Mouse (Mus musculus): ENCODE measurements around the gene Ociad2.
A peak's percentile ranks its signal among the peaks of the same experiment; 100 is the strongest.
"Not testable (repeated sequence)": the region's sequence is repeated elsewhere in the genome, so short reads cannot be mapped to it uniquely, and the experiment has no call there.

Ociad2 gene

DNA sequence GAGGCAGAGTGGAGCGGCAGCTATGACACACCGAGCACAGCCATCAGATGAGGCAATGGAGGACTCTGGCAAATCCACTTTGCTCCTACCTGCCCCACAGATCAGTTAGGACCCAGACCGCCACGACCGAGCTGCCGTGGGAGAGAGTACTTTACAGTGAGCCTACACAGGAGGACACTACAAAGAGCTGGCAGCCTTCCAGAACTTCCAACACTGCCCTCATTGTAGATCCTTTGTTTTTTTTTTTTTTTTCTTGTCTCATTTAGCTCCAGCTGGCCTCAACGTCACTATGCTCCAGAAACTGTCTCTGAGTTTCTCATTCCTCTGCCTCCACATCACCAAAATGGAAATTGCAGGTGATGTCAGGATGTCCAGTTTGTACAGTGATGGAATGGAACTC is 12.7 kb upstream of the Ociad2 start:
- DNase-seq (ENCODE audit: low read depth, low spot score) = peak; percentile 90

DNA sequence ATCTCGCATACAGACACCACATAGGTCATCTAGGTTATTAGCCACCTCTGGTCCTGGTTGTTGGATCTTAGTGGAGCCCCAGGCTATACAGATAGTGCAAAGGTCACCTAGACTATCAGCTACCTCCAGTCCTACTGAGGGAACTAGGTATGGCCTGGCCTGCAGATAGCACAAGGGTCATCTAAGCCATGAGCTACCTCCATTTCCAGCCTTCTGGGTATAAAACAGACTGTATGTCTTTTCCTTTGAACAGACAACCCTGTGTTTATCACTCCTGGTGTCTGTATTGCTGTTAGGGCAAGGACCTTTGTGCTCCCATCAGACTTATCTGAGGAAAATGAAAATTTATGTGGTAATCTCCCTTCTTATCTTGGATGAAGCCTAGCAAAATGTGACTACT is 11.0 kb upstream of the Ociad2 start:
- DNase-seq (ENCODE audit: low read depth, low spot score) = no peak

DNA sequence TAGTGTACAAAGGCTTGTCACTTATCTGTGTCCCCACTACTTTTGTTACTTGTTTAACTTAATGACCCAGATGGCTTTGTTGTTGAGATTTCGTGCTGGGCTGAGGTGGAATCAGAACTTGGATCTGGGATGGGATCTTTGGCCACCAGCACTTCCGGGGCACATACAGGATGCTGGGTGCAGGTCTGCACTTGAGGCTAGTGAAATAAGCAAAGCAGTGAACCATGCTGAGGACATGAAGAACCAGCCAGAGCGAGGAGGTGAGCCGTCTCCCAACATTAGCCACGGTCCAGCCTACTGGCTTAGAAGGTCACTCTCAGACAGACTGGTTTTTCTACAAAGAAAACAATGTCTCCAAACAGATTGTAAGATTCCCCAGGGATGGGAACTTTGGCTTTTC is 8.7 kb upstream of the Ociad2 start:
- no peak for DNase-seq (ENCODE audit: low read depth, low spot score)

DNA sequence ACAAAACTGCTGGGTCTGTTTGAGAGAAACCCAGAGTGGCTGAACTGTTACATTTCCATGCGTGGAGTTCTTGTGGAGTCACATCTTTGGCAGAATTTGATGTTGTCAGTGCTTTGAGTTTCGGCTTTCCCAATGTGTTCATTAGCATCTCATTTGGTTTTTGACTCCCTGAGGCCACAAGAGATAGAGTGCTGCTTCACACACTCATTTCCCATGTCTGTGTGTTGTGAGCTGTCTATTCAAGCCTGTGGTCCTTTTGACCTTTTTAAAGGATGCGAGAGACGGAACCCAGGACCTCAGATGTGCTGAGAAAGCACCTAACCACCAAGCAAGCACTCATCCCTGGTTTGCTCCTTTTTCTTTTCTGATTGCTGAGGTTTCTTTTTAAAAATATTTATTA is 4.4 kb upstream of the Ociad2 start:
- no peak for DNase-seq (ENCODE audit: low read depth, low spot score)

DNA sequence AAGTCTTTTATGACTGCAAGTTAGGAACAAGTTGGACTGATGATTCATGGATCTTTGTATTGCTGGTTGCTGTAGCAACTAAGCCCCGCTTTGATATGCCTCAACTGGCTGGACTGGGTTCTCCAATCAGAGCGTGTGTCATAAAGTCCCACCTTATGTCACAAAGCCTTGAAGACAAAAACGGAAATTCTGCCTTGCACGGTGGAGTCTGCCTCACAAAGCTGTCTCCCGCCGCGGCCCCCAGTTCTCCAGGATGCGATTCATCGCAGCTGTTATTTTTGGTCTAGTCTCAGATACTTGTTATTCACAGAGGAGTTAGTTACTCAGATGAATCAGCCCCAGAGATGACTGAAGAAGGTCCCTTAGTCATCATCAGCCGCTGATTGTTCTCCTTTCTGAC is 3.5 kb upstream of the Ociad2 start:
- DNase-seq (ENCODE audit: low read depth, low spot score) = peak; percentile 95

DNA sequence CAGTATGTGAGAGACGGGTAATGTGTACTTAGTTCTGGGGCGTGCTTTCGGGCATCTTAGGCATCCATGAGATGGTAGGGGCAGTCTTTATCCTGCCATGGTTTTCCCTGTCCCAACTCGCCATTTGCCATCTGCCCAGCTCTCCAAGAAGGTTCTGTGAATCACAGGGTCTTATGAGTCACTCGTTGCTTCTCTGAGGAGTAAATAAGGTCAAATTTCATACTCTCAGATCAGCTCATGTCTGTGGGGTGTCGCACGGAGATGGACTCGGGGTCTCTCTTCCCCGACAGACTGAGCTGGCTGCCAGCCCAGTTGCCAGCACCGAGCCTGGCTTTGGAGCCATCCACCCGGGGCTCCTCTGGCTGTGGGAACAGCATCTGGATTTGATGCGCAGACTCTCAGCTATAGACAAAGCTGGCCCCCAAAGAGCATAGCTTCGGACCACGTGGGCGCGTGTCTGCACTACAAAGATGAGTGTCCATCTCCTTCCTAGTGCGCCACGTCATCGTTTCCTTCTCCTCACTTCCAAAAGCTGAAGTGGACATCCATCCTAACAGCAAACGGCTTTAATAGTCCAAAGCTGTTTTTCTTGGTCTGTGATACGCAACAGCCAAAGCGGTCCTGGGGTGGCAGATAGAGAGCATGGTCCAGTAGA is 2.0 kb upstream of the Ociad2 start:
- no peak for DNase-seq (ENCODE audit: low read depth, low spot score)

DNA sequence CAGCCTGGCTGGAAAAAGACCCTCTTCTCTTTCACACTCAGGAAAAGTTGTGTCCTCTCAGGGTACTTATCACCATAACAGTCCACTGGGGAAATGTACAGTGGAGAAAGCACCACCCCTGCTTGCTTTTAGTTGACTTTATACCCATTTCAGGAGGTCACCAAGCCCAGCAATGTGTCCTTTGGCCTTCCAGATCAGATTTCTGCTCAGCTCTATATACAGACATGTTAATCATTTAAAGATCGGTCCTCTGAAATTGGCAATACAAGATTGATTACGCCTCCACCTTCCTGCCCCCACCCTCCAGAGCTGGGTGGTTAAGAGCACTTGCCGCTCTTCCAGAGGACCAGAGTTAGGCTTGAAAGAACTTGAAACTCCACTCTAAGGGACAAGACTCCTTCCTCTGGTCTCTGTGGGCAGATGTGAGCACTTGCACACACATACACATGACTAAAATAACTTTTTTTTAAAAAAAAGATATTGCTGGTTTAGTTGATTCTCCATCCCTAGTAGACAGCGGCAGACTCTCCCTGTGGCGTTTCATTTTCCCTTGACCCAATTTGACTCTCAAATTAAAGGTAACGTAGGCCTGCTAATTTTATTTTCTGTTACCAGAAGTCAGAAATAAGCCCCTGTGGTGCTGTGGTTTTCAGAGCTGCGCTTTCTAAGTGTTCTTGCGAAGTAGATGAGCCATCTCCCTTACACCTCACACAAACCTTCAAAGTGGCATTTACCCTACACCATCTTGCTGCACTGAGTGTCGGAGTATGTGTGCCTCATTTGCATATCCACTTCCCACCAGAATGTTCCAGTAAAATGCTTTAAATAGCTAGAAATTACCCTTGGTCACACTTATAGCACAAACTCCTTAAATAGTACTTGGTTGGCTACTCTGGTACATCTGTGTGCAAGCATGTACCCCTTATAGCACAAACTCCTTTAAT is 777 bp downstream of the Ociad2 start:
- peak; percentile 80 for DNase-seq (ENCODE audit: low read depth, low spot score)

DNA sequence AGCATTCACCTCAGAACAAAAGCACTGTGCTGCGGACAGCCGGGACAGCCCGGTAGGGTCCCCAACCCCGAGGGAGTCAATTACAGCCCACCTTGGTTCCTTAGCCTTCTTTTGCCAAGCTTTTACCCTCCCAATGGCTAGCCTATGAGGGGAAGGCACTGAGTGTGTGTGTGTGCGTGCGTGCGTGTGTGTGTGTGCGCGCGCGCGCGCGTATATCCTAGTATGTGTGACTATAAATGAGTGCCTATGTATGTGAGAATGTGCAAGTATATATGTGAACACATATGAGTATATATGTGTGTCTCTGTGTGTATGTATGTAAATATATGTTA is 2.0 kb downstream of the Ociad2 start:
- peak; percentile 53 for DNase-seq (ENCODE audit: low read depth, low spot score)

DNA sequence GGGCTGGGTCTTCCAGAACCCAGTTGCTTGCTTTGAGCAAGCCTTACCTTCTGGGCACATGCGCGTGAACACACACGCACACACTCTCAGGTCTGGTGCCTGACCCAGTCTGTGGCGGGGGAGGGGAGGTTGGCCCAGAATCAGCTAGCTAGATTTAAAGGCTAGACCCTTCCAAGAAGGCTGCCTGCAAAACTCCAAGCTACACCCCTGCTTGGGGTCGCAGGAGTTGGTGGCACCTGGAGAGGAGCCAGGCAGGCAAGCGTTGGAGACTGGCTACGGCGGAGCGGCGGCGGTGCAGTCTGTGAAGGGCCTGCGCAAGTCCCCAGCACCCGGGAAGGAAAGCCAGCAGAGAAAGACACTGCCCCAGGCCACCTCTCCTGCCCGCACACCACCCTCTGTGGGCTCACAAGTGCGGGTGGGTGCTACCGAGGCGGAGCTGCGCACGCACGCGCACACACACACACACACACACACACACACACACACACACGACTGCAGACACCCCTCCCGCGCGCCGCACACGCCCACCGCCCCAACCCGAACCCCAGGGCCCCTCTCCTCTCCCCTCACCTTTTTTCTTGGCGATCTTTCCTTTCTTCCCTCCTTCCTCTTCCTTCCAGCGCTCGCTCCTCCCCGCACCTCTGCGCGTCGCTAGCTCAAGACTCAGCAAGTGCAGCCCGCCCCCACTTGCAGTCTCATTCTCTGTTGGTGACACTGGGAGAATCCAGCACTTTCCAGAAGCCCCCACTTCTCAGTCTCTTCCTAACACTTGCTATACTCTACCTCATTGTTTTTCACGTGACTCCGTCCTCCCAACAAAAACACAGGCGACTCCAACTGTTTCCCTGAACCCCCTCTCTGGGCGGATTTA is 2.6 kb downstream of the Ociad2 start:
- DNase-seq (ENCODE audit: low read depth, low spot score) = peak; percentile 84

DNA sequence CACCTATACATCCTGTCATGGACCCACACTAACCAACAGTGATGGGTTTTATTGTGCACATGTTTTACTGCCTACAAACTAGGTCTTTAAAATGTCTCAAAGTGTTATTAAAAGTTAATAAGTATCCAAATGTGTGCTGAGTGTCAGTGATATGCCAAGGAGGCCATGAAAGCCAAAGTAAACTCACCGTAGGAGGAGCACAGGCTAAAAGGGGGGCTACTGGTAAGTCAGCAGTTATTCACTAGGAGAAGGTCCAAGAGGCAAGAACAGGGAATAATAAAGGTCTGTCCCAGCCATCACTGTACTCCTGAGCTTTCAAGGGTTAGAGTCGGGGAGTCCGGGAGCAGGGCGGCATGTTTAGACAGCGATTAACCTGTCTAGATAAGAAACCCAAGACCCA is 4.4 kb downstream of the Ociad2 start:
- no peak for DNase-seq (ENCODE audit: low read depth, low spot score)

DNA sequence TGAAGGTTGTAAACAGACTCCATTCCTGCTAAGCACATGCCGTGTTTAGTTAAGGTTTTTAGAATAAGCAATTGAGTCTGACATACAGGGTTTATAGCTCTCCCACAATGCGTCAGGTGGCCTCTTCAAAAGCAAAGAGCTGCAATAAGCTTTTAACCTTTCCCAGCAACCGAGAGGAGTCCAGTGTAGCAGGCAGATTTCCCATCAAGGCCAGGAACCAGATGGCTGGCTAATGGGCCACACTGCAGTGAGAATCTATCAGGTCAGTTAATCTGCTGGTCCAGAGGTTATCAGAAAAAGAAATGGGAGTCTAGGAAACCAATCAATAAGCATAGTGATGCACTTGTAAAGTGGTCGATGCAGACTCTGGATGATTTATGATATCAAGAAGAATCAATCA is 9.8 kb downstream of the Ociad2 start:
- no peak for DNase-seq (ENCODE audit: low read depth, low spot score)

DNA sequence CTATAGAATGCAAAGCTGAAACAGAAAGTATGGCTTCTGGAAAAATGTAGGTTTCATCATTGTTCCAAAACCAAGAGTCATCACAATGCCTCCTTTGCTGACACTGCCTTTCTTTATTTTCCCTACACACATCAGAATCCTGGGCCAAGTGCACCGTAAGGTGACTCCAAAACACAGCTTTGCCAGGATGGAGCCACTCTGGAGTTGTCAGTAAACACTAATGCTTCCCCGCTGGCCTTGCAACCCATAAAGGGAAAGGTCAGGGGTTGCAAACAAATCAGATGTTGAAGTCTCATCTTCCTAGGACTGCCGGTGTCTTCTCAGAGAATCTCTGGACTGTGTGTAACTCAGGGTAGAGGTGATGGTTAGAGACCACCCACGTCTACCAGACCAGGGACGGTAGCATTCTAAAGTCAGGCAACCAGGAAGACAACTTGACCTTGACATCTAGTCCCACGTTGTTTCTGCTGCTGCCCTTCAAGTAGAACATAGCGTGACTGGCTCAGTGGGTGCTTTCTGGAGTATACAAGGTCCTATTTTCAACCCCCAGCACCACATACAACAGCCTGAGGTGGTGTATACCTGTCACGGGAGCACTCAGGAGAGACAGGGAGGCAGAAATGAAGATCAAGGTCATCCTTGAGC is 16.2 kb downstream of the Ociad2 start:
- DNase-seq (ENCODE audit: low read depth, low spot score) = no peak

DNA sequence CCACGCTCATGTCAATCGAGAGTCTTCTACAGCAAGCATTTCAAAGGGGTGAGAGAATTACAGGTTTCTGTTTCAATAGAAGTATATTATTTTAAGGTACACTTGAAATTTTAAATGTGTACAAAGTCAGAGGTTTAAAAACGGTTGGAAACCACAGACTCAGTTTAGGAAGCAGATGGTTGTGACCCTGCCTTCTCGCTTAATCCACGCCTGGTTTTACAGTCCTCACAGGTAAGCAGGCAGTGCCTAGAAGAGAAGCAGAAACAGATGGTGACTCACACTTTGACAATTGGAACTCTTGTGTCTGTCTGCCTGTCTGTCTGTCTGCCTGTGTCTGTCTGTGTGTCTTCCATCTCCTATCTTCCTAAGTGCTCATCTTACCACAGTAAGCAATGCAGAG is 17.2 kb downstream of the Ociad2 start:
- no peak for DNase-seq (ENCODE audit: low read depth, low spot score)

DNA sequence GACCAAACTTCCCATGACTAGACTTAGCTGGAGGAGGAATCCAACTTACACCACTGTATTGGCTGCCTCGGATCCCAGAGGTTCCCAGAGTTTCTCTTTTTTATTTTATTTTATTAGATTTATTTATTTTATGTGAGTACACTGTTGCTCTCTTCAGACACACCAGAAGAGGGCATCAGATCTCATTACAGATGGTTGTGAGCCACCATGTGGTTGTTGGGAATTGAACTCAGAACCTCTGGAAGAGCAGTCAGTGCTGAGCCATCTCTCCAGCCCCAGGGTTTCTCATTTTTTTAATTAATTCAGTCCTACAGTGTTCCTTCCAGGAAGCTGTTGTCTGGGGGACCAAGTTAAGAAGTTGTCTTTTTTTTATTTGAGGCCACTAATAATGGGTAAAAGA is 18.1 kb downstream of the Ociad2 start:
- not testable (repeated sequence) for DNase-seq (ENCODE audit: low read depth, low spot score)

DNA sequence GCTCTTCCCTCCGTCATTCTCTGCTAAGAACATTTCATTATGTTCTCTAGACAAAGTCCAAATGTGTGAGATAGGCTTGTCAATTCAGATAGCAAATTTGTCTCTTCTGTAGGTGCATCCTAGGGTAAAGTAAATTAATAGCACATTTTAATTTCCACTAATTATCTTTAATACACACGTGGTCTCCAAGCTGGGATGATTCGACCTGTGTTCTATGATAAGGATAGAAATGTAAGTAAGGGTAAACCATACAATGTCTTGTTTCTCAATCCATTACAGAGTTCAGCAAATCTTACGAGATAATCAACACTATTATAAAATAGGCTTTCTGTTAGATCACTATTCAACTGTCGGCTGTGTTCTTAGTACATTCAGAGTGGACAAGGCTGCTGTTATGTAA is 21.5 kb downstream of the Ociad2 start:
- DNase-seq (ENCODE audit: low read depth, low spot score) = no peak

DNA sequence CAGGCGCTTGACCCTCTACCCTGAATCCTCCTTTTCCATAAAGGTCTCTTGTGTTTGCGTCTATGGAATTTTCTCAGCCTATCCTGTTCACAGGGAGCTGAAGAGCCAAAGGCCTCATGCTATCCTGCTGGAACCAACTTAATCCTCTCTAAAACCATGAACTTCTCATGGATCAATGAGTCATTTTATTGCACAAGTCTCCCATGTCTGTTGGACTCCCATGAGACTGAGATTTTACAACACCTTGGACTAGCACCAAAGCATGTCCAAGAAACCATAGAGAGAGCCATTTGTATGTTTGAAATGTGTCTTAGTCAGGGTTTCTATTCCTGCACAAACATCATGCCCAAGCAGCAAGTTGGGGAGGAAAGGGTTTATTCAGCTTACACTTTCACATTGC is 26.2 kb downstream of the Ociad2 start:
- DNase-seq (ENCODE audit: low read depth, low spot score) = no peak

DNA sequence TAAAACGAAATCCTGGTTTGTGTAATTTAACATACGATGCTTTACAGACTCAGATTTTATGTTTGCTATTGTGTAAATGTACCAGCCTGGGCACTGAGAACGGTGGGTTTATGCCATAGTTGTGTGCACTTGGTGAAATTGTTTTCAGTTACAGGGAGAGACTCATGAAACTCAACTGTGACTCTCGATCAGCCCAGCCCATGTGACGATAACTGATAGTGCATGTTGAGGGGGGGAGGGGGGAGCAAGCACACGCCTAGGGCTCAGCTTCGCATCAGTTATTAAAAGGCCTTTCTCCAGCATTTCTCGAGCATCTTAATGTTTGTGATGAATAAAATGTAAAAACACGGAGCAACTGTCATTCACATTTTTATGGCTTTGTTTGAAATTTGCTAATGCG is 27.2 kb downstream of the Ociad2 start:
- DNase-seq (ENCODE audit: low read depth, low spot score) = no peak

DNA sequence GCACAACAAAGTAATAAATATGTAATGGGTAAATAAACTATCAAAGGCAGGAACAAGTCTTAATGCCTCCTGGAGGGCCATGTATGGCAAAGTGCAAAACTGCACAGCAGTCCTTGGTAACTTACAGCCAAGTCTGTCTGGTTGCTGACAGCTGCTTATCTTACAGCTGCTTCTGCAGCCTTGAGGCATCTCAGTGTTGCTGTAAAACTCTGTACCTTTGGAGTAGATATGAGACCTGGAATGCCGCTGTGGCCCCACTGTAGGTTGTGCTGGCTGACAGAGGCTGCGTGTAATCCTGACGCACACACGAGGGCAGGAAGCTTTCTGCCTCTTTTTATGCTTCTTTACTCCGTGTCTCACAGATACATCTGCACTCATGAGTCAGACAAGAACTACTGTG is 29.4 kb downstream of the Ociad2 start:
- DNase-seq (ENCODE audit: low read depth, low spot score) = peak; percentile 41

DNA sequence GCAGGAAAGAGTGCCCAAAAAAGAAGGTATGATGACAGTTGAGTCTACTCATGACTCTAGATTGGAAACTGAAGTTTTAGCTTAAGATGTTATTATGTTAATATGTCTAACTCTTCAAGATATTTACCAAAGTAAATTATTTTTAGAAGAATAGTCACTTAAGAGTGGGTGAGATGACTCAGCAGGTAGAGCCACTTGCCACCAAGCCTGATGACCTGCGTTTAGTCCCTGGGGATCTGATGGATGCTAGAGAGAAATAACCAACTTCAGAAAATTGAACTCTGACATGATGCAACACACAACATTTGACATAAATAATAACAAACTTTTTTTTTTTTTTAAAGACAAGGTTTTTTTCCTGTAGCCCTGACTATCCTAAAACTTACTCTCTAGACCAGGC is 30.4 kb downstream of the Ociad2 start:
- DNase-seq (ENCODE audit: low read depth, low spot score) = no peak

DNA sequence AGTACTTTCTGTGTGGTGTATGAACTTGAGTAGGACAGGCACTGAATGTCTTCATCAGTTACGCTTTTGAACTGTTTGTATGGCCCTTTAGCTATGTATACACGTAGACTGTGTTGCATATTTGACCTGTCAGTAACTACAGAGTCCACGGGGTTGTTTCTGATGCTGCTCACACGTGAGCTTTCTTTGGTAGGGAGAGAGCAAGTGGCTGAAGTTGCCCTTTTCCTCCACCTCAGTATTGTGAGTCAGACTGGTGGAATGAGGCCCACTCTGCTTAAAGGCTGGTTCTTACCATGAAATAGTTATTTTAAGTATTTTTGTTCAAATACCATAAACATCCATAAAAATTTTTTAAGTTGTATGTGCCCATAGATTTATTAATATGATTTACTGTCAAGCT is 31.3 kb downstream of the Ociad2 start:
- DNase-seq (ENCODE audit: low read depth, low spot score) = no peak

DNA sequence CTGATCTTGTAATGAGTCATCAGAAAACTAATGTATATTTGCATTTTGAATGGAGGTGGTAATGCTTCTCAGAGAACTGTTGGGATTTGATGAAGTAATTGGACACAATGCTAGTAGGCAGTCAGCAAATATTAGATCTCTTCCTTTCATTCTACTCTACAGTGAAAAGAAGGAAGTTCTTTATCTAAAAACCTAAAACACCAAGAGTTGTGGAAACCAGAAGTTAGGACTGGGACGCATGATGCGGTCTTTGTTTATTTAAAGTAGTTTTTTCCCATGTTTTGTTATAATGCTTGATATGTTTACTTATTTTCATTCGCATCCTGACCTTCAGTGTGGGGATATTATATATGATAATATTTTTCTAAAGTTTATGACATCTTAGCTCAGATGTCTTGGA is 33.5 kb downstream of the Ociad2 start:
- DNase-seq (ENCODE audit: low read depth, low spot score) = no peak

DNA sequence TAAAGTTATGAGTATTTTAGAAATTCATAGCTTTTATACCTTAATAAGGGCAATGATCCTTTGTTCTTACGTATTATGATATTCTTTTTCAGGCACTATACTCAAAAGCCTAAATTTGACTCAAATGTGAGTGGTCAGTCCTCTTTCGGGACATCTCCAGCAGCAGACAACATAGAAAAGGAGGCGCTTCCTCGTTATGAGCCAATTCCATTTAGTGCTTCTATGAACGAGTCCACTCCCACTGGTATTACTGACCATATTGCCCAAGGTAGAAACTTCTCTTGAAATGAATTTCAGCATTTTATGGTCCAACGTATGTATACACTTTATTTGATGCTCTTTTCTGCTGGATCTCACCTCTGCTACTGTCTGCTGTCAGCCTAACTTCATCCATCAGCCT is 34.3 kb downstream of the Ociad2 start:
- no peak for DNase-seq (ENCODE audit: low read depth, low spot score)

All from brain, adult 2 months (tissue).